Mouse (Mus musculus) lung, postnatal 0 days (tissue): Measurements from ENCODE around the gene Tenm1.
A peak's percentile ranks its signal among the peaks of the same experiment; 100 is the strongest.

Experiments
- CTCF ChIP-seq: IDR thresholded peaks from 2 replicates; pipeline ENCODE4 v1.5.1; 2016; ENCODE audit warnings: antibody characterized with exemption, mild to moderate bottlenecking
- EP300 ChIP-seq: IDR thresholded peaks from 2 replicates; pipeline ENCODE4 v1.6.1; 2016; ENCODE audit warnings: antibody characterized with exemption, mild to moderate bottlenecking, control low read depth

DNA sequence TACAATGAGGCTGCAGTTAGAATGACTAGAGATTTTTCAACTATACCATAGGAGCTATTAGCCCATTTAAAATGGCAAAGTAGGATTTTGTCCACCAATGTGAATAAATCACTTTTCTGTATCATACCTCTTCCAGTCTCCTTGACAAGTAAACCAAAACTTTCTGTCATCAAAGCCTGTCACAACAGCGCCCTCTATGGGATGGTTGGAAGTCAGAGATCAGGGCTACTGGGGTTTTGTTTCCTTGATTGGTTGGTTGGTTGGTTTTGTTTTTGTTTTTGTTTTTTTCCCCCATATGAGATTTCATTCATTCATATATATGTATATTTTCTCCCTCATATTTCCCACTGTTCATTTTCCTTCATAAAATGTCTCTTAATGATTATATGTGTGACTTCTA, 455.4 kb downstream of the Tenm1 start:
- peak; percentile 43 for TF ChIP-seq CTCF
- no peak for TF ChIP-seq EP300
